Mouse (Mus musculus) liver, embryonic 15.5 days (tissue): Measurements from ENCODE around the gene Prr7. TPM values are rescaled to one million over a fixed set of nuclear protein-coding genes. Genes with fewer than 3 reads are reported as not detected.
"Not testable (repeated sequence)": the region's sequence is repeated elsewhere in the genome, so short reads cannot be mapped to it uniquely, and the experiment has no call there.

Experiments used
- ATAC-seq: fragments of 200-750 bp; cut with Nextera tagmentation; 2 replicates; pipeline ENCODE4 v1.8.0; 2017; ENCODE audit warnings: moderate number of reproducible peaks, mild to moderate bottlenecking, moderate library complexity; ENCODE audit not compliant: insufficient read depth
- H3K27ac ChIP-seq: fragments of 300-500 bp; sonication (generic); replicated peaks from 2 replicates; pipeline ENCODE4 v1.5.1; 2015; ENCODE audit warnings: mild to moderate bottlenecking, inconsistent platforms
- H3K27me3 ChIP-seq: fragments of 300-500 bp; sonication (generic); 2 replicates; pipeline ENCODE4 v1.6.1; 2015; ENCODE audit warnings: mild to moderate bottlenecking, inconsistent platforms
- H3K36me3 ChIP-seq: fragments of 300-500 bp; sonication (generic); replicated peaks from 2 replicates; pipeline ENCODE4 v1.6.1; 2015; ENCODE audit warnings: moderate library complexity, mild to moderate bottlenecking, inconsistent platforms
- H3K4me1 ChIP-seq: fragments of 300-500 bp; sonication (generic); replicated peaks from 2 replicates; pipeline ENCODE4 v1.6.1; 2015; ENCODE audit warnings: inconsistent platforms
- H3K4me2 ChIP-seq: fragments of 300-500 bp; sonication (generic); 2 replicates; pipeline ENCODE4 v1.6.1; 2015; ENCODE audit warnings: moderate library complexity, mild to moderate bottlenecking, inconsistent platforms
- H3K4me3 ChIP-seq: fragments of 300-500 bp; sonication (generic); replicated peaks from 2 replicates; pipeline ENCODE4 v1.5.1; 2015; ENCODE audit warnings: mild to moderate bottlenecking, inconsistent platforms
- H3K9ac ChIP-seq: fragments of 300-500 bp; sonication (generic); 2 replicates; pipeline ENCODE4 v1.6.1; 2015; ENCODE audit warnings: moderate library complexity, mild to moderate bottlenecking, inconsistent platforms
- H3K9me3 ChIP-seq: fragments of 300-500 bp; sonication (generic); replicated peaks from 2 replicates; pipeline ENCODE4 v1.6.1; 2016; ENCODE audit warnings: inconsistent platforms
- WGBS: fragments of 180-500 bp; shearing (Covaris S2); methylation state at CpG from one replicate; pipeline ENCODE4 v1.1.7; 2015; ENCODE audit warnings: mixed read lengths; ENCODE audit not compliant: insufficient replicate concordance; 5-methylcytosine and 5-hydroxymethylcytosine counted together
- polyA plus RNA-seq: library from polyadenylated mRNA; unstranded; fragments of >200 nt; fragmentation: Nextera tagmentation; extraction: Ambion mirVana; gene quantifications from 2 replicates; pipeline ENCODE4 v1.2.1, GENCODE M21; 2015

Prr7 gene
- polyA plus RNA-seq, 1 experiment from 2014 or later = not detected

- no peak for ATAC-seq
- no peak overlapping the region for H3K27ac ChIP-seq
- 23% methylated on average over 10 of the region's 10 CpGs for WGBS
- H3K36me3 ChIP-seq = no peaks in the 10 kb centered on the region
- H3K4me3 ChIP-seq = no peak overlapping the region
- H3K4me1 ChIP-seq = peaks cover 21% of the 10 kb centered on the region
- no peak overlapping the region for H3K4me2 ChIP-seq
- H3K9me3 ChIP-seq = no peaks in the 10 kb centered on the region
- H3K27me3 ChIP-seq = no peaks in the 10 kb centered on the region
- no peak overlapping the region for H3K9ac ChIP-seq
Observed at GRCm38 (mm10) chr13:55431889-55432685, 32.0 kb upstream of the Prr7 start.

- not testable (repeated sequence) for H3K9me3 ChIP-seq, H3K36me3 ChIP-seq, ATAC-seq, H3K4me1 ChIP-seq, H3K4me2 ChIP-seq, H3K9ac ChIP-seq, H3K4me3 ChIP-seq, H3K27ac ChIP-seq, H3K27me3 ChIP-seq
- WGBS = 44% methylated on average over 15 of the region's 15 CpGs
Observed at GRCm38 (mm10) chr13:55437111-55437629, 26.9 kb upstream of the Prr7 start.

DNA sequence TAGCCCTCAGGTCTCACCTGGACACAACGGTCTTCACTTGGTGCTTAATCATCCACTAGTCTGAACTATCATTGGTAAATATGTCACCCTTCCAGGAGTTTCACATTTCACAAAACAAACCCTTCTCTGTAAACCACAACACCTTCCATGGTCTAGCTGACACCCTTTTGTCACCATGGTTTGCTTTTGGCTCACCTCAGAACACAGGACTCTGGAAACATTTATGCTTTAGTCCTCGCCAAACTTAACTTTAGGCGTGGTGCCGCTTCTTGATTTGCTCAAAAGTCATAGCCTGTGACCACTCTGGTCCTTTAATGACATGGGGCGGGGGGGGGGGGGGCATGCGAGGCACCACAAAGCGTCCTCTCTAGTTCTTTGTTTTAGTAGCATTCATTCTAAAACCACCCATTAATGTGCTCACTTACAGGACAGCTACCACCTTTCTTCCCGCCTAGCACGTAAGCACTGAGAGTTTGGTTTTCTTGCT is 20.2 kb upstream of the Prr7 start:
- 40% methylated on average over 9 of the region's 9 CpGs for WGBS
- H3K4me3 ChIP-seq = peak overlapping the region; percentile 87
- peak overlapping the region; percentile 97 for H3K27ac ChIP-seq

GRCm38 (mm10) chr13:55444286-55444936 is 19.7 kb upstream of the Prr7 start:
- Histone ChIP-seq H3K9ac (peak overlapping the region; percentile 51), H3K9me3 (no peaks in the 10 kb centered on the region), H3K36me3 (peaks cover 11% of the 10 kb centered on the region; the same call in 1 of the 2 replicates), H3K4me2 (peak overlapping the region; percentile 92), H3K27me3 (no peaks in the 10 kb centered on the region), H3K4me1 (peaks cover 50% of the 10 kb centered on the region), H3K4me3 (peak overlapping the region; percentile 87), H3K27ac (peak overlapping the region; percentile 97)
- ATAC-seq = peak; percentile 43
- WGBS = 1% methylated on average over 33 of the region's 33 CpGs

More for the DNA sequence above, 20.2 kb upstream of the Prr7 start:
- H3K9ac ChIP-seq = peak overlapping the region; percentile 51; the same call in 1 of the 2 replicates
- H3K4me1 ChIP-seq = peaks cover 45% of the 10 kb centered on the region
- H3K9me3 ChIP-seq = no peaks in the 10 kb centered on the region
- 0 out of 2 replicates have a peak, but pooled peaks cover 7% of the 10 kb centered on the region for H3K36me3 ChIP-seq
- H3K27me3 ChIP-seq = no peaks in the 10 kb centered on the region
- no peak for ATAC-seq
- H3K4me2 ChIP-seq = peak overlapping the region; percentile 92

- peak within 1 kb of the TSS; percentile 97 for H3K27ac ChIP-seq
- peak within 1 kb of the TSS; percentile 92 for H3K4me2 ChIP-seq
- H3K27me3 ChIP-seq = no peaks in the 10 kb centered on the region
- peak; percentile 89 for ATAC-seq
- peak within 1 kb of the TSS; percentile 96 for H3K9ac ChIP-seq
- no peaks in the 10 kb centered on the region for H3K9me3 ChIP-seq
- peaks cover 16% of the 10 kb centered on the region for H3K36me3 ChIP-seq
- H3K4me3 ChIP-seq = peak within 1 kb of the TSS; percentile 87
- H3K4me1 ChIP-seq = peaks cover 55% of the 10 kb centered on the region
- 1% methylated on average over 35 of the region's 35 CpGs for WGBS
Observed at GRCm38 (mm10) chr13:55444937-55445315, 19.1 kb upstream of the Prr7 start, which contains the start of gene Grk6. Gene Grk6, plus strand, starts transcription at chr13:55445072.

- Histone ChIP-seq H3K36me3 (peaks cover 22% of the 10 kb centered on the region), H3K4me2 (peak overlapping the region; percentile 92), H3K27me3 (no peaks in the 10 kb centered on the region), H3K9ac (peak overlapping the region; percentile 96), H3K4me3 (peak overlapping the region; percentile 87), H3K4me1 (peaks cover 61% of the 10 kb centered on the region), H3K9me3 (no peaks in the 10 kb centered on the region), H3K27ac (peak overlapping the region; percentile 97)
- ATAC-seq = no peak
- WGBS = under 1% methylated on average over 66 of the region's 66 CpGs
Observed at GRCm38 (mm10) chr13:55445361-55446091, 18.5 kb upstream of the Prr7 start.

DNA sequence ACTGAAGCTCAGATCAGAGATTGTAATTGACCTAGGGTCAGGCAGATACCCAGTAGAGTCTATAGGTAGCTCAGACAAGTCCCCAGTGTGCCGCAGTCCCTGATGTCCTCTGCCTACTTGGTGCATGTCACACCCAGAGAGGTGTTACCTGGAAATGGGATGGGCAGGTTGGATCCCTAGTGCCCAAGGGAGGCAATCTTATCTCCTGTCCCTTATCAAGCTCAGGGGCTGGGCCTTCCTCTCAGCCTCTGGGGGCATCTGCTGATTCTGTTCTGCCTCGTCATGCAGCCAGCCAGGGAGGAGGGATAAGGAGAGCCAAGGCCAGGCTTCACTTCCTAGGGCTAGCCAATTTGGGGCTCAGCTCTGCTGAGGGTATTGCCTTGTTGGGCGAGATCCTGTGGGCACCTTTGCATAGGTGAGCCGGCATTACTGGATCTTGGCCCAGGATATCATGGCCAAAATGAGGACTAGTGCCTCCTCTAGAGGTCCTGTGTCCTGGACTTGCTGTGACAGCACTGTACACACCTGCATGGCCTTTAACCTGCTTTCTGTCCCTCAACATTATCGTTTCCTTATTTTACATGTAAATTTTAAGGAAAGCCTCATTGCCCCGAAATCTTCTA is 17.5 kb upstream of the Prr7 start:
- H3K36me3 ChIP-seq = peaks cover 32% of the 10 kb centered on the region
- 42% methylated on average over 6 of the region's 6 CpGs for WGBS
- peak overlapping the region; percentile 97 for H3K27ac ChIP-seq
- H3K4me1 ChIP-seq = peaks cover 69% of the 10 kb centered on the region
- no peaks in the 10 kb centered on the region for H3K27me3 ChIP-seq
- H3K9me3 ChIP-seq = no peaks in the 10 kb centered on the region
- peak overlapping the region; percentile 96 for H3K9ac ChIP-seq
- ATAC-seq = peak; percentile 33
- H3K4me3 ChIP-seq = peak overlapping the region; percentile 87
- peak overlapping the region; percentile 92 for H3K4me2 ChIP-seq

- ATAC-seq = no peak
- 20% methylated on average over 3 of the region's 3 CpGs for WGBS
- peak overlapping the region; percentile 97 for H3K27ac ChIP-seq
- H3K27me3 ChIP-seq = no peaks in the 10 kb centered on the region
- H3K9ac ChIP-seq = peak overlapping the region; percentile 96
- H3K9me3 ChIP-seq = no peaks in the 10 kb centered on the region
- peaks cover 71% of the 10 kb centered on the region for H3K4me1 ChIP-seq
- H3K4me3 ChIP-seq = peak overlapping the region; percentile 87
- peaks cover 42% of the 10 kb centered on the region for H3K36me3 ChIP-seq
- H3K4me2 ChIP-seq = peak overlapping the region; percentile 92
Observed at GRCm38 (mm10) chr13:55447543-55447943, 16.5 kb upstream of the Prr7 start.

- no peak overlapping the region; the same call in 1 of the 2 replicates for H3K4me3 ChIP-seq
- no peak for ATAC-seq
- peak overlapping the region; percentile 97 for H3K27ac ChIP-seq
- 85% methylated on average over 5 of the region's 5 CpGs for WGBS
- no peak overlapping the region for H3K9ac ChIP-seq
- no peaks in the 10 kb centered on the region for H3K9me3 ChIP-seq
- H3K36me3 ChIP-seq = peaks cover 48% of the 10 kb centered on the region
- H3K4me2 ChIP-seq = peak overlapping the region; percentile 92
- peaks cover 71% of the 10 kb centered on the region for H3K4me1 ChIP-seq
- no peaks in the 10 kb centered on the region for H3K27me3 ChIP-seq
Observed at GRCm38 (mm10) chr13:55448131-55448530, 15.9 kb upstream of the Prr7 start.

DNA sequence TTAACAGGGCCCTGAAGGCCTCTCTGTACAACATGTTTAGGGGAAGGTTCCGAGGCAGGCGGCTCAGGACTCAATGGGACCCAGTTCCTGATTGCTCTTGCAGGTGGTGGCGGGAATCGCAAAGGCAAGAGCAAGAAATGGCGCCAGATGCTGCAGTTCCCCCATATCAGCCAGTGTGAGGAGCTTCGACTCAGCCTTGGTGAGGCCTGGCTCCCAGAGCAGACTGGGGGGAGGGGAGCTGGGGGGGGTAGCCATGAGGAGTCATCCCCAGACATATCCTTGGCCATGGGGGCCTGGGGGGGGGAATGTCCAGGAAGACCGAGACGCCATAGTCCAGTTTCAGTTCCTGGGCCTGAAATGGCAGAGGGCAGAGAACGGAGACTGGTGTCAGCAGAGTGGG is 14.9 kb upstream of the Prr7 start:
- peak overlapping the region; percentile 16; the same call in 1 of the 2 replicates for H3K27ac ChIP-seq
- no peaks in the 10 kb centered on the region for H3K27me3 ChIP-seq
- peaks cover 63% of the 10 kb centered on the region for H3K4me1 ChIP-seq
- peaks cover 59% of the 10 kb centered on the region for H3K36me3 ChIP-seq
- 83% methylated on average over 9 of the region's 9 CpGs for WGBS
- peak overlapping the region; percentile 20 for H3K4me2 ChIP-seq
- no peak for ATAC-seq
- no peak overlapping the region for H3K9ac ChIP-seq
- no peaks in the 10 kb centered on the region for H3K9me3 ChIP-seq
- H3K4me3 ChIP-seq = no peak overlapping the region
